Mouse (Mus musculus) left cerebral cortex, postnatal 4 days (tissue): ENCODE data around the gene Cd52. TPM values are rescaled to one million over a fixed set of nuclear protein-coding genes. Genes with fewer than 3 reads are reported as not detected.

ENCODE experiments used
- DNase-seq: peaks from one replicate; pipeline ENCODE4 v3.0.0-alpha.2; 2022
- intact Hi-C: fragments of 180-260 bp; cut with DNase I; formaldehyde crosslinking; loops from one replicate; pipeline ENCODE4 v1.15.1; 2025
- total RNA-seq, 2 experiments: library from RNA; stranded (reverse); gene quantifications; 2 replicates each; pipeline ENCODE4 v1.2.3; 2021

Gene Cd52
- total RNA-seq, 2 experiments from 2014 or later, result 1.1 to 1.6 TPM

DNA sequence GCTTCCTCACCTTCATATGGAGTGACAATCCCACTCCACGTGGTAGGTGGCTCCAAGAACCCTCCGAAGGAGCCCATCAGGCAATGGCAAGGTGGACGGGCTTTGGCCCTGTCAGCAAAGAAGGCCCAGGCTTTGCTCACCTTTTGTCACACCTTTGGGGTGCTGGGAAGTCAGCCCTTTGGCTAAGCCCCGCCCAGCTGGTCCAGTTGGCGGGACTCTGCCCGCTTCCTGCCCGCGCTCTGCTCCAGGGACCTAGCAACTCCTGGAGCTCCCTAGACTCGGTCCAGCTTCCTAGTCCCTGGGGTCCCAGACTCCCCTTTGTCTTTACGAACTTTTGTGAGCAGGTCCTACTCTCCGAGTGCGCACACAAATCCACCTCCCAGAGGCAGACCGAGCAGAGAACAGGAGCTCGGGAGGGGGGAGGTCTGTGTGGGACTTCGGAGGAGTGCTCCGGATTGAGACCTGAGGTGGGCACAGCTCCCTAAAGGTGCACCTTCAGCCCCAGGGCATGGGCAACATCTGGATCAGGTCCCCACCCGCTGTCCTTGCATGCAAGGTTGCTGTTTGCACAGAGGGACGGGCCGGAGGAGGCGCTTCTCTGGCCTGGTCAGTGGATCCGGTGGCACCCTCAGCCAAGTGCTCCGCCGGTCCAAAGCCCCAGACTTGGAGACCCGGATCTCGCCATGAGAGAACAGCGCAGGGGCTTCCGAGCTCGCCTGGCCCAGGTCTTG lies 34.6 kb downstream of the Cd52 start, which contains the start of gene Crybg2:
Gene Crybg2 (plus strand): TSS at position 681 of the 731 bp plus-strand sequence.
- intact Hi-C loops, result no loop called here
- DNase-seq, result no peak

DNA sequence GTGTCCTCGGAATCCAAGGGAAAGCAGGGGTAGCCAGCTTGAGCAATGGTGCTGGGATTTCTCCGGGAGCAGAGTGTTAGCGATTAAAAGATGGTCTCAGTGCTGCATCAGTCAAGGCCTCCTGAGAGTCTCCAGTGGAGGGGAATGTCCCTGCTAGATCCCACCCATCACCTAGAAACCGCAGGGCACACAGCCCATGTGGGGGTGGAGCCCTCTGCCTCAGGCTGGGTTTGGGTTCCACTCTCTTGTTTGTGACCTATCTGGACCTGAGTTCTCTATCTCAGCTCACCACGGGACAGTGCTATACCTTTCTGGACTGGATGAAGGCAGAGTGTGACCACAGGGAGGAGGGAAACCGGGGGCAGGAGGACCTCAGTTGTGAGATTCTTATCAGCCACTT lies 36.0 kb downstream of the Cd52 start:
- DNase-seq, result no peak
- intact Hi-C loops, result no loop called here

DNA sequence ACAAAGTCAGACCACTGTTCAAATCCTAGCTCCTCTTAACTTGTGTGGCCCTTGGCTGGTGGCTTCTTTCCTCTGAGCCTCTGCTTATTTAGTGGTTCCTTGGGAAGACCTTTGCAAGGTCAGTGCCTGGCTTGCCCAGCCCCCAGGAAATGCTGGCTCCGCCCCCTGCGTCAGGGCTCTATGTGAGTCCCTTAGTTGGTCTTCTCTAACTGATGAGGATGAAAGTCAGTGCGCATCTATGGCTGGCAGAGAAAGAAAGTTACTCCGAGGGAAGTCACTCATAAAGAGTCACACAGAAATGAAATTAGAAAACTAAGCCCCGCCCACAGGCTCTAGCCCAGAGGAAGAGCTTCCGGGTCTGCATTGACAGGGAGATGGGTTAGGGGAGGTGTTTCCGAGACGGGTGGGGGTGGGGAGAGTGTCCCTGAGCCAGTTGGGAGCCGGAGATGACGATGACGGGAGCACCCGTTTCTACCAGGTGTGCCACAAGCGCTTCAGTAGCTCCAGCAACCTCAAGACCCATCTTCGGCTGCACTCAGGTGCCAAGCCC lies 36.6 kb downstream of the Cd52 start:
- intact Hi-C loops, result no loop called here
- DNase-seq, result no peak

DNA sequence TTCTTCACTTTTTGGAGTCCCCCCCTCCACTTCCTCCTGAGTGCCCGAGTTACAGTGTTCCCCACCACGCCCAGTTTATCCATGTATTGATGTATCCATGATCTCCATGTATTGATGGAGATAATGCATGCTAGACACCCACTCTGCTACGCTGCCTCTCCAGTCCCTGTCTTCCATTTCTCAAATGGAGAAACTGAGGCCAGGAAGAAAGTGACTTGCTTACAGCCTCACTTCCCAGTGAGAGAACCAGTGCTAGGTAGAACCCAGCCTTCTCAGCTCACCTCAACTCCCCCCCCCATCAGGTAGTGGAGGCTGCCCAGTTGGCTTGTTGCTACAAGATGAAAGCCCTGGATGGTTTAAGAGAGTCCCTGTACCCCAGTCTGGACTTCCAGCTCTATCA lies 41.3 kb downstream of the Cd52 start, which contains the start of gene Zfp683:
Gene Zfp683 (plus strand): TSS at position 301 of the 400 bp plus-strand sequence.
- no peak for DNase-seq
- intact Hi-C loops, result no loop called here

- DNase-seq, result peak; percentile 92
- intact Hi-C loops, result no loop called here
Measured at GRCm38 (mm10) chr4:134052560-134052959, 42.3 kb downstream of the Cd52 start.

DNA sequence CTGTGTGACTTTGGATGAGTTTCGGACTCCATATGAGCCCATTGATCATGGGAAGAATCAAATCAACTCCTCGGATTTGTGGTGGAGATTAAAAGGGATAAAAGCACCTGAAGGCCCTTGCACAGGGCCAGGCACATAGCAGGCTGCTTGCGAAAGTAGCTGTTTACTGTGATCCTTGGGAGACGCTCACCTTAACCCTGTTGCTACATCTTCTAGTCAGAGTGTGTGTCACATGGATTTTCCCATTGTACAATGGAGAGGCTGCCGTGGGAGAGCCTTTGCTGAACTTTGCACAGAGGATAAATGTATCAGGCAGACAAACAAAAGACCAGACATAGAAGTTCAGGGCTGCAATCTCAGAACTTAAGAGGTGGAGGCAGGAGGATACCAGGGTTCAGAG lies 43.0 kb downstream of the Cd52 start:
- intact Hi-C loops, result no loop called here
- no peak for DNase-seq

GRCm38 (mm10) chr4:134047648-134048047 lies 47.2 kb downstream of the Cd52 start:
- intact Hi-C loops, result no loop called here
- DNase-seq, result no peak

- intact Hi-C loops, result no loop called here
- no peak for DNase-seq
Measured at GRCm38 (mm10) chr4:134043041-134043440, 51.8 kb downstream of the Cd52 start.

DNA sequence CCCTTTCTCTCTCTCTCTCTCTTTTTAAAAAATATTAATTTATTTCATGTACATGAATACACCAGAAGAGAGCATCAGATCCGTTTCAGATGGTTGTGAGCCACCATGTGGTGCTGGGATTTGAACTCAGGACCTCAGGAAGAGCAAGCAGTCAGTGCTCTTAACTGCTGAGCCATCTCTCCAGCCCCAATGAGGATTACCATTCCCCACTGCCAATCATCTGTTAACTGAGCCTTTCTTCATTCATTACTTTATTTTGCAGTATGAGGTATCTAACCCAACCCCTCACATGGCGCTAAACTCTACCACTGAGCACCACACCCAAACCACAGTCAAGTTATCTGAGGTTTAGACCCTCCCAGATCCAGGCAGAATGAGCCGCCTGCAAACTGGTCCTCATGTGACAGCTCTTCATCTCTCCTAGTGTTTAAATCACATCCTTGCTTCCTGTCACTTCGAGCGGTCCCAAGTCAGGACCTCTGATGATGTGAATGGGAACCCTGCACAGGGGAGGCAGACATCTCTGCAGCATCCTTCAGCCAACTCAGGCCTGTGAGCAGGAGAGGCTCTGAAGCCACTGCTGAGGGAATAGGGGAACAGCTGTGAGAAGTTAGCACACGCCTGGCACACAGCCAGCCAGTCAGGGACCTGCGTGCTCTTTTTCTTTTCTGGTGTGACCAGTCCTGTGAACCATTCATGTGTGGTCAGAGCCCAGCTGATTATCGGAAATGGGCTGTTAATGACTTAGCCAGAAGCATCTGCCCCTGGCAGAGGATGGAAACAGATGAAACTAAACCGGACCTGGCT lies 53.4 kb downstream of the Cd52 start:
- peak; percentile 55 for DNase-seq
- intact Hi-C loops, result no loop called here

- intact Hi-C loops, result no loop called here
Measured at GRCm38 (mm10) chr4:134035953-134036352, 58.9 kb downstream of the Cd52 start.

More at GRCm38 (mm10) chr4:134035953-134036352, 58.9 kb downstream of the Cd52 start:
- DNase-seq, result peak; percentile 82

Other genes with a start within 250 kb of the Cd52 start
- gene Rps6ka1, start 207.3 kb downstream of the Cd52 start, total RNA-seq, result 10 to 100 TPM; 16.8 to 18.7 TPM
- 100 to 1,000 TPM; 274 to 291 TPM for gene Hmgn2, start 126.4 kb downstream of the Cd52 start, total RNA-seq
- 10 to 100 TPM; 49.1 to 57.1 TPM for gene Dhdds, start 94.2 kb downstream of the Cd52 start, total RNA-seq
- gene Lin28a, start 76.2 kb downstream of the Cd52 start, total RNA-seq, result not detected
- not detected for gene Zfp683, start 41.2 kb downstream of the Cd52 start, total RNA-seq
- 1 to 10 TPM; 5.8 to 8.5 TPM for gene Crybg2, start 34.3 kb downstream of the Cd52 start, total RNA-seq
- 10 to 100 TPM; 16.9 to 24.0 TPM for gene Ubxn11, start 7.5 kb upstream of the Cd52 start, total RNA-seq
- gene Sh3bgrl3, start 33.7 kb upstream of the Cd52 start, total RNA-seq, result 100 to 1,000 TPM; 214 to 231 TPM
- 10 to 100 TPM; 11.2 to 17.0 TPM for gene Cep85, start 92.0 kb upstream of the Cd52 start, total RNA-seq
- gene Gm7534, start 107.9 kb upstream of the Cd52 start, total RNA-seq, result not detected
- gene Catsper4, start 132.3 kb upstream of the Cd52 start, total RNA-seq, result under 1 TPM in 1 of 2 experiments, not detected in 1; 0.34 TPM
- gene Cnksr1, start 143.3 kb upstream of the Cd52 start, total RNA-seq, result under 1 TPM; 0.22 to 0.36 TPM
- gene E130218I03Rik, start 148.6 kb upstream of the Cd52 start, total RNA-seq, result not detected
- 10 to 100 TPM; 15.4 to 16.5 TPM for gene Zfp593, start 150.5 kb upstream of the Cd52 start, total RNA-seq
- not detected for gene Gm30191, start 151.9 kb upstream of the Cd52 start, total RNA-seq
- 1 to 10 TPM; 7.5 to 8.4 TPM for gene Grrp1, start 159.0 kb upstream of the Cd52 start, total RNA-seq
- gene Pdik1l, start 192.8 kb upstream of the Cd52 start, total RNA-seq, result 10 to 100 TPM; 36.9 to 39.7 TPM
- gene Trim63, start 220.0 kb upstream of the Cd52 start, total RNA-seq, result under 1 TPM; 0.44 to 0.46 TPM
- not detected for gene Slc30a2, start 248.1 kb upstream of the Cd52 start, total RNA-seq